In genomic region chr15:88691129-88691528, GRCm38 (mm10) we compare ENCODE assay signal across 28 mouse cellular contexts.
"Had no signal": no experiment of that assay in that cellular context is flagged by ENCODE, and none has a peak within 500 bp of the region (broad histone marks: within the 10 kb centered on the region; RNA-seq: fewer than 3 reads in every experiment).

No protein-coding gene starts in this region.

- ATAC-seq: hindbrain, embryonic 16.5 days; inflammation-experienced regulatory T-cells, adult 6 months; intestine, embryonic 15.5 days; intestine, postnatal 0 days; liver, embryonic 12.5 days had no signal

- H3K4me3 ChIP-seq: gastrocnemius, adult 2 months; heart, embryonic 10.5 days; heart, embryonic 12.5 days; hindbrain, embryonic 10.5 days; hindbrain, embryonic 12.5 days; intestine, embryonic 15.5 days; left cerebral cortex, adult 2 months; limb, embryonic 13.5 days; limb, embryonic 15.5 days; liver, embryonic 12.5 days had no signal

- H3K9ac ChIP-seq: heart, embryonic 12.5 days; hindbrain, embryonic 12.5 days; hindbrain, embryonic 14.5 days; intestine, embryonic 15.5 days; limb, embryonic 13.5 days; limb, embryonic 15.5 days; liver, embryonic 12.5 days; liver, embryonic 14.5 days had no signal

- H3K27ac ChIP-seq: gastrocnemius, adult 2 months; heart, embryonic 10.5 days; hindbrain, embryonic 10.5 days; hindbrain, embryonic 12.5 days; hindbrain, embryonic 14.5 days; intestine, embryonic 15.5 days; kidney, postnatal 0 days; left cerebral cortex, adult 2 months; limb, embryonic 13.5 days; limb, embryonic 15.5 days; liver, embryonic 12.5 days; liver, embryonic 14.5 days had no signal

- H3K9me3 ChIP-seq: heart, embryonic 10.5 days; heart, embryonic 12.5 days; hindbrain, embryonic 10.5 days; hindbrain, embryonic 12.5 days; intestine, embryonic 15.5 days; limb, embryonic 13.5 days; limb, embryonic 15.5 days; liver, embryonic 12.5 days had no signal

- H3K27me3 ChIP-seq: heart, embryonic 12.5 days; hindbrain, embryonic 12.5 days; intestine, embryonic 15.5 days; limb, embryonic 13.5 days; limb, embryonic 15.5 days; liver, embryonic 12.5 days had no signal

- H3K4me2 ChIP-seq: heart, embryonic 12.5 days; hindbrain, embryonic 12.5 days; hindbrain, embryonic 14.5 days; intestine, embryonic 15.5 days; limb, embryonic 13.5 days; limb, embryonic 15.5 days; liver, embryonic 12.5 days had no signal

- H3K4me1 ChIP-seq: heart, embryonic 10.5 days; hindbrain, embryonic 10.5 days; hindbrain, embryonic 12.5 days; intestine, embryonic 15.5 days; liver, embryonic 12.5 days had no signal

- DNase-seq: gastrocnemius, adult 2 months; gastrocnemius, postnatal 10 days; gastrocnemius, postnatal 25 days; heart, adult 18-20 months; heart, postnatal 10 days; heart, postnatal 4 days; kidney, adult 18-20 months; kidney, adult 8-10 months; kidney, postnatal 14 days; kidney, postnatal 36 days; layer of hippocampus, adult 9-11 months; layer of hippocampus, postnatal 36 days; left cerebral cortex, postnatal 4 days had no signal
